Mouse (Mus musculus): ENCODE data around the gene Ryr2. TPM values are rescaled to one million over a fixed set of nuclear protein-coding genes. Genes with fewer than 3 reads are reported as not detected.
"Not testable (repeated sequence)": the region's sequence is repeated elsewhere in the genome, so short reads cannot be mapped to it uniquely, and the experiment has no call there.

Gene Ryr2
- total and polyA plus RNA-seq, 2 experiments: under 0.01 TPM; not detected in 1

DNA sequence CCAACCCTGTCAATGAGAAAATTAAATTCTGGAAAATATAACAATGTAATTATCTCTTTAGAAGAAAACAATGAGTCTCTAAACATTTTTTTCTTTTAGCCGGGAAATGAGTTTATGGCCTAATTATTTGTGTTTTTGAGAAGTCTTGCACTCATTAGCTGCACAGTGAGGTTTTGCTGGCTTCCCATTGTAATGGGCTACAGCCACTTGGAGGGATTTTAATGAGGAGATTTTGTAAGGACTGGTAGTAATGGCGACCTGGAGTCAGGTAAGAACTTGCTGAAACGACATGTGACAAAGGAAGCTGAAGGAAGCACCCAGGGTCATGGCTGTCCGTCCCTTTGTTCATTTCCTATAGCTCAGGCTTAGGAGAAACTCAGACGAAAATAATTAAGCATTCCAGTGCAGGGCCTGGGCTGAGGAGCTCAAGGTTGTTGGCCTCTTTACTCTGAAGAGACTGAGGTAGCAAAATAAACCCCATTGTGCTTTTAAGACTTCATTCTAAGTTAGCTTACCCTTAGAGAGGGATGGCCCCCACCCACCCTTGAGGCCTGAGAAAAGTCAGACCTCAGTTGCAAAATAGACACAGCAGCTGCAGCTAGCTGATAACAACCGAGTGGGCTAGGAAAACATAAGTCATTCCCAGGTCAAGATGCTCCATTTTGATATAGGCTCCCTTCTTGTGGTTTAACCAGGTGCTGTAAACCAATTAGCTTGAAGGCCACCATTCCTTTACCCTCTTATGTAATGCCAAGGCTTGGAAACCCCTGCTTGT lies 270.3 kb downstream of the Ryr2 start:
- Histone ChIP-seq H3K27ac (replicated peaks; ENCODE audit: insufficient read depth, low read depth, low read length) (no peak overlapping the region), H3K36me3 (ENCODE audit: control insufficient read depth, insufficient read depth, low read length) (no peaks in the 10 kb centered on the region), H3K4me1 (ENCODE audit: control insufficient read depth, insufficient read depth, low read length) (no peaks in the 10 kb centered on the region), H3K4me3 (ENCODE audit: insufficient read depth, low read depth, low read length) (no peak overlapping the region), H3K27me3 (ENCODE audit: control insufficient read depth, insufficient read depth, low read length) (no peaks in the 10 kb centered on the region), H3K79me2 (ENCODE audit: control insufficient read depth, insufficient read depth, low read length) (no peaks in the 10 kb centered on the region), H3K9ac (ENCODE audit: low read depth, low read length) (no peak overlapping the region)
- WGBS: 57% methylated on average over 6 of the region's 6 CpGs
- no peak for DNase-seq (ENCODE audit: extremely low read depth, low read depth, low spot score)
- TF ChIP-seq POLR2A (IDR thresholded peaks at IDR 0.05; ENCODE audit: extremely low read depth, insufficient read depth, low read length) (no peak), CTCF (IDR thresholded peaks at IDR 0.05; ENCODE audit: low read depth, low read length) (no peak)

GRCm38 (mm10) chr13:11831210-11831609 lies 275.5 kb downstream of the Ryr2 start:
- TF ChIP-seq POLR2A (IDR thresholded peaks at IDR 0.05; ENCODE audit: extremely low read depth, insufficient read depth, low read length) (no peak), CTCF (IDR thresholded peaks at IDR 0.05; ENCODE audit: low read depth, low read length) (no peak)
- Histone ChIP-seq H3K27me3 (ENCODE audit: control insufficient read depth, insufficient read depth, low read length) (no peaks in the 10 kb centered on the region), H3K27ac (replicated peaks; ENCODE audit: insufficient read depth, low read depth, low read length) (no peak overlapping the region), H3K4me1 (ENCODE audit: control insufficient read depth, insufficient read depth, low read length) (no peaks in the 10 kb centered on the region), H3K79me2 (ENCODE audit: control insufficient read depth, insufficient read depth, low read length) (no peaks in the 10 kb centered on the region), H3K36me3 (ENCODE audit: control insufficient read depth, insufficient read depth, low read length) (no peaks in the 10 kb centered on the region), H3K9ac (ENCODE audit: low read depth, low read length) (no peak overlapping the region), H3K4me3 (ENCODE audit: insufficient read depth, low read depth, low read length) (no peak overlapping the region)
- no peak for DNase-seq (ENCODE audit: extremely low read depth, low read depth, low spot score)
- 70% methylated on average over 4 of the region's 4 CpGs for WGBS

- no peaks in the 10 kb centered on the region for H3K79me2 ChIP-seq (ENCODE audit: control insufficient read depth, insufficient read depth, low read length)
- WGBS: 93% methylated on average over 2 of the region's 2 CpGs
- no peak overlapping the region for H3K9ac ChIP-seq (ENCODE audit: low read depth, low read length)
- no peaks in the 10 kb centered on the region for H3K4me1 ChIP-seq (ENCODE audit: control insufficient read depth, insufficient read depth, low read length)
- H3K27me3 ChIP-seq (ENCODE audit: control insufficient read depth, insufficient read depth, low read length): no peaks in the 10 kb centered on the region
- H3K36me3 ChIP-seq (ENCODE audit: control insufficient read depth, insufficient read depth, low read length): no peaks in the 10 kb centered on the region
- DNase-seq (ENCODE audit: extremely low read depth, low read depth, low spot score): no peak
- H3K4me3 ChIP-seq (ENCODE audit: insufficient read depth, low read depth, low read length): no peak overlapping the region
- H3K27ac ChIP-seq (replicated peaks; ENCODE audit: insufficient read depth, low read depth, low read length): no peak overlapping the region
- TF ChIP-seq CTCF (IDR thresholded peaks at IDR 0.05; ENCODE audit: low read depth, low read length): no peak
- no peak for TF ChIP-seq POLR2A (IDR thresholded peaks at IDR 0.05; ENCODE audit: extremely low read depth, insufficient read depth, low read length)
Measured at GRCm38 (mm10) chr13:11825563-11826226, 281.1 kb downstream of the Ryr2 start.

DNA sequence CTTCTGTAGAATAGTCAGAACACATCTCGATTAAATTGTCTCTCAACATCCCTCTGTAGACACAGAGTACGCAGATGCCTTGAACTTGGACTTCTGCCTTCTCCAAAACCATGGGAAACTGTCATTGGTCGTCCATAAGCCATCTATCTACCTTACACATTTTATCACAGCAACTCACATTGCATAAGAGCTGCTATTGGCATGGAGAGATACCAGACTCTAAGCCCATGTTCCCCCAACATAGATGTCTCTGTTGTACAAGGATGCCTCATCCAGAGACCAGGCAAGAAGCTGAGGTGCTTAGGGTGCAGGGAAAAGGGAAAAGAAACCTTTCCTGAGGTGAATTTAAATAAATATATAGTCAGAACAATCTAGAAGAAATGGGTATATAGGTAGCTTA lies 288.0 kb downstream of the Ryr2 start:
- H3K27me3 ChIP-seq (ENCODE audit: control insufficient read depth, insufficient read depth, low read length): no peaks in the 10 kb centered on the region

GRCm38 (mm10) chr13:11809365-11809764 lies 297.4 kb downstream of the Ryr2 start:
- not testable (repeated sequence) for DNase-seq (ENCODE audit: extremely low read depth, low read depth, low spot score); H3K4me3 ChIP-seq (ENCODE audit: insufficient read depth, low read depth, low read length); H3K79me2 ChIP-seq (ENCODE audit: control insufficient read depth, insufficient read depth, low read length); H3K4me1 ChIP-seq (ENCODE audit: control insufficient read depth, insufficient read depth, low read length); H3K27me3 ChIP-seq (ENCODE audit: control insufficient read depth, insufficient read depth, low read length); H3K27ac ChIP-seq (replicated peaks; ENCODE audit: insufficient read depth, low read depth, low read length); H3K36me3 ChIP-seq (ENCODE audit: control insufficient read depth, insufficient read depth, low read length); H3K9ac ChIP-seq (ENCODE audit: low read depth, low read length)
- WGBS: 84% methylated on average over 1 of the region's 1 CpGs

More for the DNA sequence above, 288.0 kb downstream of the Ryr2 start:
- TF ChIP-seq POLR2A (IDR thresholded peaks at IDR 0.05; ENCODE audit: extremely low read depth, insufficient read depth, low read length): no peak
- no peak for TF ChIP-seq CTCF (IDR thresholded peaks at IDR 0.05; ENCODE audit: low read depth, low read length)
- Histone ChIP-seq H3K4me1 (ENCODE audit: control insufficient read depth, insufficient read depth, low read length) (no peaks in the 10 kb centered on the region), H3K79me2 (ENCODE audit: control insufficient read depth, insufficient read depth, low read length) (no peaks in the 10 kb centered on the region), H3K36me3 (ENCODE audit: control insufficient read depth, insufficient read depth, low read length) (no peaks in the 10 kb centered on the region), H3K4me3 (ENCODE audit: insufficient read depth, low read depth, low read length) (no peak overlapping the region), H3K9ac (ENCODE audit: low read depth, low read length) (no peak overlapping the region), H3K27ac (replicated peaks; ENCODE audit: insufficient read depth, low read depth, low read length) (no peak overlapping the region)
- WGBS: 48% methylated on average over 3 of the region's 3 CpGs
- DNase-seq (ENCODE audit: extremely low read depth, low read depth, low spot score): no peak

GRCm38 (mm10) chr13:11792536-11792935 lies 314.2 kb downstream of the Ryr2 start:
- 77% methylated on average over 3 of the region's 3 CpGs for WGBS
- H3K4me3 ChIP-seq (ENCODE audit: insufficient read depth, low read depth, low read length): no peak overlapping the region
- no peaks in the 10 kb centered on the region for H3K4me1 ChIP-seq (ENCODE audit: control insufficient read depth, insufficient read depth, low read length)
- H3K79me2 ChIP-seq (ENCODE audit: control insufficient read depth, insufficient read depth, low read length): no peaks in the 10 kb centered on the region
- no peak overlapping the region for H3K27ac ChIP-seq (replicated peaks; ENCODE audit: insufficient read depth, low read depth, low read length)
- H3K36me3 ChIP-seq (ENCODE audit: control insufficient read depth, insufficient read depth, low read length): no peaks in the 10 kb centered on the region
- DNase-seq (ENCODE audit: extremely low read depth, low read depth, low spot score): no peak
- TF ChIP-seq CTCF (IDR thresholded peaks at IDR 0.05; ENCODE audit: low read depth, low read length) (no peak), POLR2A (IDR thresholded peaks at IDR 0.05; ENCODE audit: extremely low read depth, insufficient read depth, low read length) (no peak)
- no peaks in the 10 kb centered on the region for H3K27me3 ChIP-seq (ENCODE audit: control insufficient read depth, insufficient read depth, low read length)
- H3K9ac ChIP-seq (ENCODE audit: low read depth, low read length): no peak overlapping the region
